Mouse (Mus musculus) monocyte, adult 2 months (primary cell): ENCODE data around the gene Bcas2.
"Not testable (repeated sequence)": the region's sequence is repeated elsewhere in the genome, so short reads cannot be mapped to it uniquely, and the experiment has no call there.

Source experiments
- DNase-seq, 2 experiments: peaks; one replicate each; pipeline ENCODE4 v3.0.0; 2022; ENCODE audit warnings: low spot score in 2 of 2, low read depth in 1 of 2

Bcas2 gene

GRCm38 (mm10) chr3:103159232-103159900, 12.1 kb upstream of the Bcas2 start:
- DNase-seq: no peak

DNA sequence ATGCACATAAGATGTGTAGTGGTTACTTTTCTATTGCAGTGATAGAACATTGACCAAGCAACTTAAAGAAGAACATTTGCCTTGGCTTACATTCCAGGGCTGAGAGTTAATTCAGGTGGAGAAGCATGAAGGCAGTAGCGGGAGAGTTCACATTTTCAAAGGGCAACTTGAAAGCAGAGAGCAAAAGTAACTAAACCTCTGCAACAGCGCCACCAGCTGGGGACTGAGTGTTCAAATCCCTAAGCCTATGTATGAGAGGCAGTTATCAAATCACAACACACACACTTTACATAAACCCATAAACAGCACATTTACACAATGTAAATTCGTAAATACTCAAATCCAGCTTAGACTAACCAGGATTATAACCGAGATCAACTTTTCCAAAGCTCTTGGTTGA, 1.7 kb upstream of the Bcas2 start:
- peak in 1 of 2 experiments; percentile 52 for DNase-seq

DNA sequence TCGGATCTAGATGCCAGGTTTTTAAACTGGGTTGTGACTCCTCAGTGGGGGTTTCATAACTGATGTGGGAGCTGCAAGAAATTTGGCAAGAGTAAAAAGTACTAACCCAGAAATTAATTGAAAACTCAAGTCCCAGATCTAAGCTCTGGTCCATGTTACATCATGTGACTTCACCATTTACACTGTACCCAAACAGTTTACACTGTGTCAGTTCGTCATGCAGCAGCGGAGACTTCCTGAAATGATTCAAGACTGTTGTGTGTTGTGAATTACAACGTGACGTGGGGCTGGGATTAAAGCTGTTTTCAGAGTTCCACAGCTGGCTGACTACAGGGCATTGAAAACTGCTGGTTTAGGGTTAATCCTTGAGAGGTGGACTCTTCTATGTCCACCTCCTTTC, 1.2 kb downstream of the Bcas2 start:
- DNase-seq: no peak

DNA sequence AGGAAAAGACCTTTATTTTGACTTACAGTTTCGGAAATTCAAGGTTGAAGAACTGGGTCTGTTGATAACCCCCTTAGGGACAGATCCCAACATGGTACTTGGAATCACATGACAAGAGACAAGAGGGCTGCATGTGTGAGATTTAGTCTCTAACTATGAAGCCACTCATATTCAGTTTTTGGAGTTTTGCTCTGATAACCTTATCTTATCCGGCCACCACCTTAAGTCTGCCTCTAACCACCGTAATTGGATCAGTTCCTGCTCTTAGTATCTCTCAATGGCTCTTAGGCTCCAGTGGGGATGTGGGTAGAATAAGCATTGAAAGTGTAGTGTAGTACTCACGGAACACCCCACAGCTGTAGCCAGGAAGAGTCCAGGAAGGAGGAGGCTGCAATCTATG, 5.3 kb downstream of the Bcas2 start:
- no peak for DNase-seq

DNA sequence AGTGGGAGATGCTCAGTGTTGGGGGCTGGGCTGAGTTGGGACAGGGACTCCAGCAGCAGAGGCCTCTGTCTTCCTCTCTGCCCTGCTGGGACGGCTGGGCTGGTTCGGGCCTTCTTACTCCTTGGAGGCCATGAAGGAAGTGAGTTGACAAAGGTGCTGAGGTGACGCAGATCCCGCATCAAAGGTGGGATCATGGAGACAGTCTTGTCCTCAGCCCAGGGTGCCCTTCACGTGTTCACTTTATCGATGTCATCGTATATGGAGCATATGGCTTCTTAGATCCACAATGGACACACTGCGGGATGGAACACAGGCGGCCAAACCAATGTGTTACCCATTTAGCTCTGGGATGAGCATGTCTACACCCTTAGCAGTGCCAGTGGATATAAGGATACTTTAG, 8.1 kb downstream of the Bcas2 start:
- DNase-seq: no peak

- DNase-seq: no peak
Observed at GRCm38 (mm10) chr3:103181171-103181570, 9.7 kb downstream of the Bcas2 start.

- DNase-seq: no peak
Observed at GRCm38 (mm10) chr3:103182821-103183220, 11.4 kb downstream of the Bcas2 start.

GRCm38 (mm10) chr3:103184467-103184866, 13.0 kb downstream of the Bcas2 start:
- DNase-seq: not testable (repeated sequence)

DNA sequence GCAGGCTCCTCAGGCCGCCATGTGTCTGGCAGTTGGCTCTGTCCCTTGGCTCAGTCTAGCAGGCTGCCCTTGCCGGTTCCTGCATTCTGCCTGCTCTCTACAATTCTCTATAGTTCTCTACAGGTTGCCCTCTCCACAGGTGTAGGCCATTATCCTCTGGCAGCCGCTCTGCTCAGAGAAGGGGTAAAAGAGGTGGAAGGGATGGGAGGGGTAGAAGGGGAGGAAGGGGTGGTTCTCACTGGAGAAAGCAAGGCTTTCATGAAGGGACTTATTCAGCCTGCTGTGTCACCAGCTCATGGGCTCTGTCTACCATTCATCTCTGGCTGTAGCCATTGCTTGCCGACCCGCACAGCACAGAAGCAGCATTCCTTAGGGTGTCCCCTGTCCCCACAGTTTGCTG, 17.0 kb downstream of the Bcas2 start:
- no peak for DNase-seq

GRCm38 (mm10) chr3:103188856-103189255, 17.4 kb downstream of the Bcas2 start:
- no peak for DNase-seq

GRCm38 (mm10) chr3:103192161-103192560, 20.7 kb downstream of the Bcas2 start:
- no peak for DNase-seq

- no peak for DNase-seq
Observed at GRCm38 (mm10) chr3:103193186-103193585, 21.7 kb downstream of the Bcas2 start.

DNA sequence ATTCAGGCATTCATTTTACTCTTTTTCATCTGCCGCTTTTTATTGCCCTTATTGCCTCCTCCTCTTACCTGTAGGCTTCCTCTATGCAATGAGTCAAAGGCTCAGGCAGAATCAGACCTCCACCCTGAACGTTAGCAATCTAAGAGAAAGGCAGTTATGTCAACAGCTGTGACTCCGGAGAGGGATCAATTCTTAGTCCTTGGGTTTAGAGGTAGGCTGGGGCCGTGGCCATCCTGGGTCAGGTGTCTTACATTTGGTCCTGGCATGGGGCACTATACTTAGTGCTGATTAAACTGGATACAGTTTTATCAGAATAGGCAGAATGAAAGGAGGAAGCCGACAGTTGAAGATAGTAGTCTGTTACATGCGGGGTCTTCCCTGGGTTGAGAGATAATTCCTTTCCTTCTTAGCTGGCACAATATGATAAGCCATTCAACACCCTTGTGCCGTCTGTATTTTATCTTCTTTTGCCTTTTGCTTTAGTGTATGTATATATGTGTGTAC, 24.9 kb downstream of the Bcas2 start:
- no peak for DNase-seq

DNA sequence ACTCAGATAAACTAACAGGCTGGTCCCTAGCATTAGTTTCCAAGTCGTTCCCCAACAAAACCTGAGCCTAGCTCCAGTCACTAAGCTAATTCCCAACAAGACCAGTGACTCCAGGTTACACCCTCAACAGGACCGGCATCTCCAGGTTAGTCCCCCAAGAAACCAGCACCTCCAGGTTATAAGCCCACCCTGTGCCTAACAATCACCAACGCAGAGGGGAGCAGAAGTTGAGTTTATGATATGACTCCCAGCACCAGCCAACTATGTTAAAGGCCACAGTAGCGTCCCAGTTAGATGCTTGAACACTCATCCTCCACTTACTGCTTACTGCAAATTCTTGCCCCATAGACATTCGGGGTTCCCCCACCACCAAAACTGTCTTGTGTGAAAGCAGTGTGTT, 27.9 kb downstream of the Bcas2 start:
- no peak for DNase-seq

DNA sequence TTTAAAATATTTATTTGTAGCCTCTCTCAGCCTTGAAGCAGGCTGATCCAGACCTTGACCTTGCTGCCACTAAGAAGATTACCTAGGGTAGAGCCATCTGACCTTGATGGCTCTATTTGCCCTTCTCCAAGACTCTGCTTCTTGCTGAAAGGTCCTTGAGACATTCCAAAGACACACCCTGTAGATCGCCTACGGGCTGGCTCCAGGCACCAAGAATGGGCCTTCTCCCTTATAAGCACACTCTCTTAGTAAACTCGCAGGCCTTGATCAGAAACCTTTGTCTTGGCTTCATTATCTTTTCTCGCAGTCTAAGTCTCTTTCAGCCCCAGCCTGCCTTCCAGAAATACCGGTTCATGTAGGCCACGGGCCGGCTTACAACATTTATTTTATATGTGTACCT, 29.6 kb downstream of the Bcas2 start:
- not testable (repeated sequence) for DNase-seq

DNA sequence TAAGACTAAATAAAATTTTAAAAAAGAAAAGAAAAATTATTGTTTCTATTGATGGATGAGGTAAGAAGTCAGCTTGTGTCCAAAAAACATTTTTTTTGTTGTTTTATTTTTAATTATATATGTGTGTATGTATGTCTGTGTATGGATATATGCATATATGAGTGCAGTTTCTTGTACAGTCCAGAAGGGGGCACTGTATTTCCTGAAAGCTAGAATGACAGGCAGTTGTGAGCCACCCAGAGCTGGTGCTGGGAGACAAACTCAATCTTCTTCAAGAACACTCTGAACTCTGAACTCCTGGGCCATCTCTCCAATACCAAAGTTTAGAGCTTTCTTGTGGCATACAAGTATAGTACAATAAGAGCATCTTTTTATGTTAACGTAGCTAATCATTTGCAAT, 32.1 kb downstream of the Bcas2 start:
- no peak for DNase-seq

DNA sequence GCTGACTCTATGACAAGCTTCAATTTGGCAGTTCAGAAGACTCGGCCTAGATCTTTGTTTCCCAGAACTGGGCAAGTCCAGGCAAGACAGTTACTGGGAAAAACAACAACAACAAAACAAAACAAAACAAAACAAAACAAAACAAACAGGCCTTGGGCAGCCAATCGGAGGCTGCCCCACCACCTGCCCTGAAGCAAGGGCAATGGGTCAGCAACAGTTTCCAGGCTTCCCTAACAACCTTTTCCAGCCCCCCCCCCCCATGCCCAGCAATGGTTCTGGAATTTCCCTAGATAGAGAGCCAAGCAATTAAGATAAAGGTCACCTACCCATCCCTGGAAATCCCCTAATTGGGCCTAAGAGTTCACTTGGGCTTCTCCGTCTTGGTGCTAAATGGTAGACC, 33.0 kb downstream of the Bcas2 start:
- no peak for DNase-seq

DNA sequence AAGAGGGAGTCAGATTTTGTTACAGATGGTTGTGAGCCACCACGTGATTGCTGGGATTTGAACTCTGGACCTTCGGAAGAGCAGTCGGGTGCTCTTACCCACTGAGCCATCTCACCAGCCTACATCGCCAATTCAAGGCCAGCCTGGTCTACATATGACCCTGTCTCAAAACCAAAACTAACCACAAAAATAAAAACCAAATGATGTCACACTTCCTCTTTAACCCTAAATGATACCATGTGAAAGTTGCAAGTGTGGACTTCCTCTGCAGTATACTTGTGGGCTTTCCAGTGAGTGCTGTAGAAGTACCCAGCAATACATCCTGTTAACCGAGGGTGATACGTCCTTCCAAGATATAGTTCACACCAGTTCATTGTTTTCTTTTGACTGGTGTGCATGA, 34.9 kb downstream of the Bcas2 start:
- peak; percentile 7 to 37 for DNase-seq

- no peak for DNase-seq
Observed at GRCm38 (mm10) chr3:103207749-103208148, 36.3 kb downstream of the Bcas2 start.

- DNase-seq: no peak
Observed at GRCm38 (mm10) chr3:103208237-103208636, 36.8 kb downstream of the Bcas2 start.

GRCm38 (mm10) chr3:103211101-103211500, 39.6 kb downstream of the Bcas2 start:
- DNase-seq: no peak

DNA sequence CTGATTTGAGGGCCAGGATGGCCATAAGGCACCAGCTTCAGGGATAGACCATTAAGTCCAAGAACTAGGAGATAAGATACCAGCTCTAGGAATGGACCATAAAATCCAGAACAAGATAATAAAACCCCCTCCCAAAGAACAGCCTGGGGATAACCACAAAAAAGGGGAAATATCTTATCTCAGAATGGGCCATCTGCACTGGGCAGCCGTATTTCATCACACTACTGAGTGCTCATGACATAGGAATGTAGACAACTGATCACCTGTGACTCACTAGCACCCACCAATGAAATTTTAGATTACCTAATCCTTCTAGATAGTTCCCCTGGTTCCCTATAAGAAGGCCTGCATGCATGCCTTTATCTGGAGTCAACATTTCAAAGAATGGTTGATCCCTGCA, 40.7 kb downstream of the Bcas2 start:
- DNase-seq: no peak

GRCm38 (mm10) chr3:103213537-103213936, 42.1 kb downstream of the Bcas2 start:
- DNase-seq: no peak
